In the genomic region with DNA sequence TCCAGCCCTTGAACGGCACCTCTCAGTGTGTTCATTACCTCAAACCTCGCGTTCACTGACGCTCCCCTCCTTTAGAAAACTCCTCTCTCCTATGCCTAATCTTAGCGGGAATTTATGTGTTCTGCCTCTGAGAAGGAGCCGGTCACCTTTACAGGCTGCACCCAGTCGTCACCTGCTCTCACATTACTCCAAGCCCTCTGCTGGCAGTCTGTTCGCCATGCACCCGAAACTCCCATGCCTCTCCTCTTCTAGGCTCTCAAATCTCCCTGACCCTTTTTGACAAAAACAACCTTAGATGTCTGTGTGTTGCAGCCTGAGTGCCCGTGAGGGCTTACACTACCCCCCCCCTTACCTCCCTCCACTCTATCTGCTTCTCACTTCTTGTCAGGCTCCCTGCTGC, we compare ENCODE assay signal across 11 mouse cellular contexts. TPM values are rescaled to one million over a fixed set of nuclear protein-coding genes. Genes with fewer than 3 reads are reported as not detected.
DNase-seq lines count a peak whose midpoint lies in the region; TF ChIP-seq lines count a peak whose summit lies in the region.
"Had no signal": no experiment of that assay in that cellular context is flagged by ENCODE, and none has a peak within 500 bp of the region (broad histone marks: within the 10 kb centered on the region; RNA-seq: fewer than 3 reads in every experiment).

No protein-coding gene starts in this region.

- TF ChIP-seq CTCF in thymus, adult 2 months (IDR thresholded peaks at IDR 0.05; ENCODE audit: borderline replicate concordance, control insufficient read depth, extremely low read depth, insufficient read depth, low read length, poor library complexity) = no peak

- no peaks in the 10 kb centered on the region for H3K27me3 ChIP-seq in thymus, adult 2 months (ENCODE audit: control insufficient read depth, insufficient read depth, low read length)
- H3K27me3 ChIP-seq: lung, embryonic 15.5 days; neural tube, embryonic 15.5 days had no signal

- DNase-seq in kidney, adult 18-20 months = peak; percentile 20
- DNase-seq in kidney, adult 8-10 months = no peak
- DNase-seq in thymus, postnatal 4 days = peak; percentile 65
- no peak for DNase-seq in thymus, adult 2 months
- DNase-seq in heart, postnatal 4 days = peak; percentile 20
- DNase-seq in testis, postnatal 10 days (ENCODE audit: low spot score) = no peak
- DNase-seq in spleen, adult 12 weeks (ENCODE audit: low spot score) = no peak
- DNase-seq: adrenal gland, adult 2 months had no signal

- WGBS in thymus, adult 2 months = 67% methylated on average over 10 of the region's 10 CpGs

- H3K4me3 ChIP-seq in thymus, adult 2 months (ENCODE audit: control insufficient read depth, insufficient read depth, low read length) = no peak overlapping the region
- H3K4me3 ChIP-seq: lung, embryonic 15.5 days; neural tube, embryonic 15.5 days had no signal

- H3K4me1 ChIP-seq in thymus, adult 2 months (replicated peaks; ENCODE audit: control insufficient read depth, insufficient read depth, low read length) = peaks cover 7% of the 10 kb centered on the region; the same call in 1 of the 2 replicates
- H3K4me1 ChIP-seq: lung, embryonic 15.5 days; neural tube, embryonic 15.5 days had no signal

- H3K36me3 ChIP-seq in thymus, adult 2 months (ENCODE audit: control insufficient read depth, insufficient read depth, low read length) = no peaks in the 10 kb centered on the region
- H3K36me3 ChIP-seq: lung, embryonic 15.5 days; neural tube, embryonic 15.5 days had no signal

- TF ChIP-seq POLR2A in thymus, adult 2 months (IDR thresholded peaks at IDR 0.05; ENCODE audit: control insufficient read depth, extremely low read depth, insufficient read depth, low read length, poor library complexity) = no peak

- no peak overlapping the region for H3K27ac ChIP-seq in thymus, adult 2 months (ENCODE audit: control insufficient read depth, insufficient read depth, low read length)
- H3K27ac ChIP-seq: lung, embryonic 15.5 days; neural tube, embryonic 15.5 days had no signal

RNA-seq across cellular contexts. Expression of a gene that starts 13.2 kb away (rescaled TPM):
- polyA plus RNA-seq in thymus, adult 2 months (2012; rRNA removed) = 3.3 and 3.5 TPM in 2 replicates
- total RNA-seq in heart, postnatal 4 days (2021) = under 1 TPM; 0.36 to 0.74 TPM
- total RNA-seq: adrenal gland, adult 2 months had no signal
- polyA plus RNA-seq: adrenal gland, adult 2 months had no signal

RNA-seq across cellular contexts. Expression of a gene that starts 19.2 kb away (rescaled TPM):
- polyA plus RNA-seq in thymus, adult 2 months (2012; rRNA removed) = 5.9 and 6.1 TPM in 2 replicates
- under 1 TPM; 0.09 to 0.10 TPM for total RNA-seq in heart, postnatal 4 days (2021)
- total RNA-seq: adrenal gland, adult 2 months; layer of hippocampus, adult 8-10 months had no signal
- polyA plus RNA-seq: adrenal gland, adult 2 months had no signal

RNA-seq across cellular contexts. Expression of a gene that starts 28.5 kb away (rescaled TPM):
- polyA plus RNA-seq in thymus, adult 2 months (2012; rRNA removed) = 0.03 TPM in 1 of 2 replicates, not detected in the other
- total RNA-seq in heart, postnatal 4 days (2021) = under 1 TPM; 0.14 to 0.36 TPM
- total RNA-seq: adrenal gland, adult 2 months had no signal
- polyA plus RNA-seq: adrenal gland, adult 2 months had no signal

Comparison
In these comparisons a context has a peak if more than half of its experiments do, and no peak if none do; other contexts are left out.
1. DNase-seq: peak in kidney, adult 18-20 months (single experiment), thymus, postnatal 4 days (single experiment) and heart, postnatal 4 days (single experiment); none in kidney, adult 8-10 months (0 of 2), thymus, adult 2 months (single experiment), testis, postnatal 10 days (single experiment) and spleen, adult 12 weeks (single experiment).